Mouse (Mus musculus): Measurements from ENCODE around the gene Sobp. TPM values are rescaled to one million over a fixed set of nuclear protein-coding genes. Genes with fewer than 3 reads are reported as not detected.

The Sobp gene
- polyA plus RNA-seq, 1 experiment, result not detected

DNA sequence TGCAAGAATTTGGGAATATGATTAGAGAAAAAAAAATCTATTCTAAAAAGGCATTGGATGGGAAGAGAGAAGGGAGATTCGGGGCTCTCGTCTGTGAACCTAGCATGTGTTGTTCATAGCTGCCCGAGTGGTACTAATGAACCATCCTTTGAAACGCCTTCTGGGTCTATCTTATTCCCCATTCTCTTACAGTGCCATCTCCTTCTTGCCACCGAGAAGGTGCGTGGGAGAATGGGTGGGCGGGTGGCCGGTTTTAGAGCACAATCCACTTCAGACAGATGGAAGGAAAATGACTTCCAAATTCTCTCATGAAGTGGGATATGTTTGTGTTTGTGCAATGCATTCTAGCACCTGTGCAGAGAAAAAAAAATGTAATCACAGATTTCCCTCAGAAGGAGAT lies 67.7 kb downstream of the Sobp start:
- no peak for TF ChIP-seq CTCF (IDR thresholded peaks at IDR 0.05; ENCODE audit: insufficient read depth, low read depth, low read length)
- TF ChIP-seq POLR2A (IDR thresholded peaks at IDR 0.05; ENCODE audit: insufficient read depth, low read depth, low read length), result no peak
- Histone ChIP-seq H3K4me1 (ENCODE audit: control insufficient read depth, insufficient read depth, low read length) (peaks cover 17% of the 10 kb centered on the region), H3K27ac (ENCODE audit: insufficient read depth, low read depth, low read length) (peak overlapping the region; percentile 66), H3K4me3 (ENCODE audit: insufficient read depth, low read depth, low read length) (no peak overlapping the region)
- WGBS, result 38% methylated on average over 8 of the region's 8 CpGs

- no peak for TF ChIP-seq CTCF (IDR thresholded peaks at IDR 0.05; ENCODE audit: insufficient read depth, low read depth, low read length)
- no peak for TF ChIP-seq POLR2A (IDR thresholded peaks at IDR 0.05; ENCODE audit: insufficient read depth, low read depth, low read length)
- peaks cover 19% of the 10 kb centered on the region for H3K4me1 ChIP-seq (ENCODE audit: control insufficient read depth, insufficient read depth, low read length)
- WGBS, result 37% methylated on average over 7 of the region's 7 CpGs
- H3K4me3 ChIP-seq (ENCODE audit: insufficient read depth, low read depth, low read length), result no peak overlapping the region
- peak overlapping the region; percentile 66 for H3K27ac ChIP-seq (ENCODE audit: insufficient read depth, low read depth, low read length)
Measured at GRCm38 (mm10) chr10:43106196-43106595, 68.1 kb downstream of the Sobp start.

GRCm38 (mm10) chr10:43100513-43100912 lies 73.8 kb downstream of the Sobp start:
- WGBS, result 56% methylated on average over 5 of the region's 5 CpGs
- no peak overlapping the region for H3K4me3 ChIP-seq (ENCODE audit: insufficient read depth, low read depth, low read length)
- H3K27ac ChIP-seq (ENCODE audit: insufficient read depth, low read depth, low read length), result no peak overlapping the region
- no peak for TF ChIP-seq POLR2A (IDR thresholded peaks at IDR 0.05; ENCODE audit: insufficient read depth, low read depth, low read length)
- peaks cover 17% of the 10 kb centered on the region for H3K4me1 ChIP-seq (ENCODE audit: control insufficient read depth, insufficient read depth, low read length)

DNA sequence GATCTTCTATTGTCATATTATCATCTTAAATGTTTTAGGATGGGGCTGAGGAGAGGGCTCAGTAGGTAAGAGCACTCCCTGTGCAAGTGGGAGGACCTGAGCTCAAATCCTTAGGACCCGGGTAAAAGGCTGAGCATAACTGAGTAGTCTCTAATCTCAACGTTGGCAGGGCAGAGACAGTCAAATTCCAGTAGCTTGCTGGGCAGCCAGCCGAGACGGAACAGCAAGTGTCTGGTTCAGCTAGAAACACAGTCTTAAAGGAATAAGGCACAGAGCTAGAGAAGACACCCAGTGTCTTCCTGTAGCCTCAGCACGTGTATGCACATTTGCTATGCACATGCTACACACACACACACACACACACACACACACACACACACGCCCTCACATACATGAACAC lies 75.1 kb downstream of the Sobp start:
- H3K4me1 ChIP-seq (ENCODE audit: control insufficient read depth, insufficient read depth, low read length), result peaks cover 20% of the 10 kb centered on the region
- H3K4me3 ChIP-seq (ENCODE audit: insufficient read depth, low read depth, low read length), result no peak overlapping the region
- WGBS, result 52% methylated on average over 6 of the region's 6 CpGs
- TF ChIP-seq POLR2A (IDR thresholded peaks at IDR 0.05; ENCODE audit: insufficient read depth, low read depth, low read length) (no peak), CTCF (IDR thresholded peaks at IDR 0.05; ENCODE audit: insufficient read depth, low read depth, low read length) (no peak)
- H3K27ac ChIP-seq (ENCODE audit: insufficient read depth, low read depth, low read length), result no peak overlapping the region

DNA sequence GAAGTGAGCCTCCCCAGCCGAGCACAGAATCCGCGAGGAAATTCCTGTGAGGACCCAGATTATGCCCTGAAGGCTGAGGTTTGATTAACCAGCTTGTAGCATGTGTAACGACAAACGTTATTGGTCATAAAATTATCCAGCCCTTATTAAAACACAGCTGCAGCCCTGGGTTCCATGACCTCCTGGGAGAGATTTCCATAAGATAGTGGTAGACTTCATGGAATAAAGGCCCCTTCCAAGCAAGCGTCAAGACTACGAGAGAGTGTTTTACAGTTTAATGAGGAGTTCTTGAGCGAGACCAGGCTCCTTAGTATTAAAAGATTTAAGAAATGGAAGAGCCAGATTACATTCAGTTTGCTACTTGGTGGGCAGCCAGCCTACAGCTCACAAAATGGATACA lies 76.6 kb downstream of the Sobp start:
- H3K4me3 ChIP-seq (ENCODE audit: insufficient read depth, low read depth, low read length), result no peak overlapping the region
- no peak for TF ChIP-seq CTCF (IDR thresholded peaks at IDR 0.05; ENCODE audit: insufficient read depth, low read depth, low read length)
- no peak for TF ChIP-seq POLR2A (IDR thresholded peaks at IDR 0.05; ENCODE audit: insufficient read depth, low read depth, low read length)
- H3K27ac ChIP-seq (ENCODE audit: insufficient read depth, low read depth, low read length), result no peak overlapping the region
- 67% methylated on average over 8 of the region's 8 CpGs for WGBS
- H3K4me1 ChIP-seq (ENCODE audit: control insufficient read depth, insufficient read depth, low read length), result peaks cover 22% of the 10 kb centered on the region

GRCm38 (mm10) chr10:43096614-43097013 lies 77.7 kb downstream of the Sobp start:
- peaks cover 22% of the 10 kb centered on the region for H3K4me1 ChIP-seq (ENCODE audit: control insufficient read depth, insufficient read depth, low read length)
- TF ChIP-seq CTCF (IDR thresholded peaks at IDR 0.05; ENCODE audit: insufficient read depth, low read depth, low read length) (no peak), POLR2A (IDR thresholded peaks at IDR 0.05; ENCODE audit: insufficient read depth, low read depth, low read length) (no peak)
- no peak overlapping the region for H3K27ac ChIP-seq (ENCODE audit: insufficient read depth, low read depth, low read length)
- WGBS, result 56% methylated on average over 4 of the region's 4 CpGs
- H3K4me3 ChIP-seq (ENCODE audit: insufficient read depth, low read depth, low read length), result no peak overlapping the region

- peaks cover 16% of the 10 kb centered on the region for H3K4me1 ChIP-seq (ENCODE audit: control insufficient read depth, insufficient read depth, low read length)
- no peak overlapping the region for H3K4me3 ChIP-seq (ENCODE audit: insufficient read depth, low read depth, low read length)
- H3K27ac ChIP-seq (ENCODE audit: insufficient read depth, low read depth, low read length), result no peak overlapping the region
- WGBS, result 63% methylated on average over 5 of the region's 5 CpGs
- TF ChIP-seq POLR2A (IDR thresholded peaks at IDR 0.05; ENCODE audit: insufficient read depth, low read depth, low read length), result no peak
- TF ChIP-seq CTCF (IDR thresholded peaks at IDR 0.05; ENCODE audit: insufficient read depth, low read depth, low read length), result no peak
Measured at GRCm38 (mm10) chr10:43094537-43094936, 79.8 kb downstream of the Sobp start.

DNA sequence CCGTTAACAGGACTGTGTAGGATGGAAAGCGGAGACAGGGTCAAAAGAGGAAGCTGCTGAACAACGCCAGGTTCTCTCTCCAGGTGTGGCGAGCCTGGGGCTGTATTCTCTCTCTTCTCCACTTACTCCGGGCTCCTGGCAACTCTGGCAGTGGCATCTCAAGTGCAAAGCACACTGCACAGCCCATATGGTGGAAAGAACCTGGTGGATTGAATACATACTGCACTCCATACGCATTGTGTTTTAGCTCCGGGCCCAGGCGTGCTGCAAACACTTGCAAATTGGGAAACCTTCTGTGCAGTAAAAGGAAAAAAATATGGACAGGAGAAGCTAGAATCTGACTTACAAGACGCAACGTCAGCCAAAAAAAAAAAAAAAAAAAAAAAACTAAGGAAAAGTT lies 80.9 kb downstream of the Sobp start:
- H3K4me3 ChIP-seq (ENCODE audit: insufficient read depth, low read depth, low read length), result no peak overlapping the region
- WGBS, result 81% methylated on average over 10 of the region's 10 CpGs
- H3K4me1 ChIP-seq (ENCODE audit: control insufficient read depth, insufficient read depth, low read length), result peaks cover 16% of the 10 kb centered on the region
- TF ChIP-seq CTCF (IDR thresholded peaks at IDR 0.05; ENCODE audit: insufficient read depth, low read depth, low read length) (no peak), POLR2A (IDR thresholded peaks at IDR 0.05; ENCODE audit: insufficient read depth, low read depth, low read length) (no peak)
- H3K27ac ChIP-seq (ENCODE audit: insufficient read depth, low read depth, low read length), result no peak overlapping the region

- 47% methylated on average over 3 of the region's 3 CpGs for WGBS
- no peak overlapping the region for H3K27ac ChIP-seq (ENCODE audit: insufficient read depth, low read depth, low read length)
- peaks cover 12% of the 10 kb centered on the region; the same call in 1 of the 2 replicates for H3K4me1 ChIP-seq (ENCODE audit: control insufficient read depth, insufficient read depth, low read length)
- no peak overlapping the region for H3K4me3 ChIP-seq (ENCODE audit: insufficient read depth, low read depth, low read length)
- TF ChIP-seq CTCF (IDR thresholded peaks at IDR 0.05; ENCODE audit: insufficient read depth, low read depth, low read length), result no peak
- no peak for TF ChIP-seq POLR2A (IDR thresholded peaks at IDR 0.05; ENCODE audit: insufficient read depth, low read depth, low read length)
Measured at GRCm38 (mm10) chr10:43090040-43090439, 84.3 kb downstream of the Sobp start.

DNA sequence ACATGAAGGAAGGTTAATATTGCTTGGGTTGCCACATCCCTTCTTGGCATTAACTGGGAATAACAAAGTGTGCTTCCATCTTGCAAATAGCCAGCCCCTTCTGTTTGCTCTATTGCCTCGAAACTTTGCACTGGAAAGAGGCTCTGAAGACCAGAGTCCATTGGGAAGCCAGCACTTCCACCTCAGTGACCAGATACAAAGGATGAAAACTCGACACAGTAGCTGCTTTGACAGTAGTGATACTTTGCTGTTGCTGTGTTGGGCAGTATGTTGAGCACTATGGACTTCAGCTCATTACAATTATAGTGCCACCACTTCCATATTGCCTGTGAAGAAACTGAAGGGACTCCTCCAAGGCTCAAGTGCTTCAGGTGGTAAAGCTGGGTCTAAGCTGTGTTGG lies 86.9 kb downstream of the Sobp start:
- H3K4me1 ChIP-seq (ENCODE audit: control insufficient read depth, insufficient read depth, low read length), result peaks cover 10% of the 10 kb centered on the region
- WGBS, result 47% methylated on average over 2 of the region's 2 CpGs
- H3K4me3 ChIP-seq (ENCODE audit: insufficient read depth, low read depth, low read length), result no peak overlapping the region
- H3K27ac ChIP-seq (ENCODE audit: insufficient read depth, low read depth, low read length), result no peak overlapping the region
- no peak for TF ChIP-seq CTCF (IDR thresholded peaks at IDR 0.05; ENCODE audit: insufficient read depth, low read depth, low read length)
- TF ChIP-seq POLR2A (IDR thresholded peaks at IDR 0.05; ENCODE audit: insufficient read depth, low read depth, low read length), result no peak

Data from olfactory bulb, adult 2 months (tissue).